Mouse (Mus musculus): ENCODE measurements around the gene Dennd2a. TPM values are rescaled to one million over a fixed set of nuclear protein-coding genes. Genes with fewer than 3 reads are reported as not detected.

Dennd2a gene
- polyA plus RNA-seq (2014; fragmentation: Nextera tagmentation; extraction: Ambion mirVana): 12.4 and 12.6 TPM in 2 replicates

DNA sequence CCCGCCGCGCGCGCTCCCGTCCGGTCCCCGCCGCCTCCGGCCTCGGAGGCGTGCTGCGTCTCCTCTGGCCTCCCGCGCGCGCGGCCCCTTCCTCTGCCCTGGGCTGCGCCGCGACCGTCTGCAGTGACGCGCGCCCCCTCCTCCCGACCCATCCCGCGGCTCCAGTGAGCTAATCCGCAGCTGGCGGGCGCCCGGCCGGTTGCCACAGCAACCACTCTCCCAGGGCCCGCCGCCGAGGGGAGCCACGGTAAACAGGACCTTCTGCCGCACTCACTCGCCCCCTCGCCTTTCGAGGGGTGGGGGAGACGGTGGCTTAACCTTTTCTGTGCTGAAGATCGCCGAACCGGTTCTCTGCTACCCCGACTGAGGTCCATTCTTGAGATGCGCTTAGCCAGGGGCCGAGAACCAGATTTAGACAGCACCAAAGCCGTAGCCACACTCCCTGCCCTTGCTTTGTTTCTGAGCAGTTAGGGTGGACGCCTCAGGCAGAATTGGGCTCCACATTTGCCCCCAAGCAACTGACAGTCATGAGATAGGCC, at the start of gene Dennd2a:
Gene Dennd2a (minus strand): TSS at position 145 of the 539 bp plus-strand sequence.
- Histone ChIP-seq H3K4me1 (replicated peaks; ENCODE audit: control insufficient read depth, insufficient read depth, low read length) (peaks cover 8% of the 10 kb centered on the region), H3K4me2 (peak within 1 kb of the TSS; percentile 68), H3K9me3 (ENCODE audit: control insufficient read depth, low read length) (no peaks in the 10 kb centered on the region), H3K9ac (ENCODE audit: low read depth, low read length) (peak within 1 kb of the TSS; percentile 78), H3K27me3 (replicated peaks; ENCODE audit: control insufficient read depth, insufficient read depth, low read length) (peaks cover 31% of the 10 kb centered on the region), H3K36me3 (ENCODE audit: control insufficient read depth, insufficient read depth, low read length) (no peaks in the 10 kb centered on the region; the same call in 1 of the 2 replicates), H3K27ac (ENCODE audit: low read depth, low read length) (peak within 1 kb of the TSS; percentile 75), H3K4me3 (ENCODE audit: low read depth, low read length) (peak within 1 kb of the TSS; percentile 68)
- 1% methylated on average over 45 of the region's 50 CpGs for WGBS
- ATAC-seq (replicated peaks; ENCODE audit: low FRiP score) (peak; percentile 66), DNase-seq (ENCODE audit: low spot score) (peak; percentile 78)

DNA sequence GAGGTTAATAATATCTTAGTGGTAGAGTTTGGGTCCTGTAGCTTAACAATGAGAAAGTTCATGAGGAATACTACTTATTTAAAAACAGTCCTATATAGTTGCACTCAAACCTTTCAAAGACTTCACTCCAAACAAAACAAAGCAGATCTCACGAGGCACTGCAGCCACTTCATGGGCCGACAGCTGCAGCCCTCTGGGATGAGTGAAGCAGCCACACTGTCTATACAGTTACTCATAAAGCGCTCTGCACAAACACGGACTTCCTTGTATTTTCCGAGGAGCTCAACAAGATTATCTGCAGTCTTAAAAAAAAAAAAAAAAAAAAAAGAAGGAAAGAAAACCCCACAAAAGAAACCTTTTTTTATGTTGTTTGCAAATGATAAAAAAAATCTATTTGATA, 49.7 kb upstream of the Dennd2a start:
- no peak for ATAC-seq (replicated peaks; ENCODE audit: low FRiP score)
- H3K27ac ChIP-seq (ENCODE audit: low read depth, low read length): no peak overlapping the region
- H3K9me3 ChIP-seq (ENCODE audit: control insufficient read depth, low read length): no peaks in the 10 kb centered on the region
- no peak overlapping the region for H3K4me3 ChIP-seq (ENCODE audit: low read depth, low read length)
- H3K9ac ChIP-seq (ENCODE audit: low read depth, low read length): no peak overlapping the region
- 78% methylated on average over 5 of the region's 5 CpGs for WGBS
- H3K27me3 ChIP-seq (replicated peaks; ENCODE audit: control insufficient read depth, insufficient read depth, low read length): no peaks in the 10 kb centered on the region
- no peaks in the 10 kb centered on the region for H3K36me3 ChIP-seq (ENCODE audit: control insufficient read depth, insufficient read depth, low read length)
- no peak overlapping the region for H3K4me2 ChIP-seq
- H3K4me1 ChIP-seq (replicated peaks; ENCODE audit: control insufficient read depth, insufficient read depth, low read length): no peaks in the 10 kb centered on the region
- DNase-seq (ENCODE audit: low spot score): no peak

GRCm38 (mm10) chr6:39606862-39607261, 49.2 kb upstream of the Dennd2a start:
- Histone ChIP-seq H3K36me3 (ENCODE audit: control insufficient read depth, insufficient read depth, low read length) (no peaks in the 10 kb centered on the region), H3K9me3 (ENCODE audit: control insufficient read depth, low read length) (no peaks in the 10 kb centered on the region), H3K4me3 (ENCODE audit: low read depth, low read length) (no peak overlapping the region), H3K4me1 (replicated peaks; ENCODE audit: control insufficient read depth, insufficient read depth, low read length) (no peaks in the 10 kb centered on the region), H3K27me3 (replicated peaks; ENCODE audit: control insufficient read depth, insufficient read depth, low read length) (no peaks in the 10 kb centered on the region), H3K27ac (ENCODE audit: low read depth, low read length) (no peak overlapping the region), H3K9ac (ENCODE audit: low read depth, low read length) (no peak overlapping the region), H3K4me2 (no peak overlapping the region)
- no peak for ATAC-seq (replicated peaks; ENCODE audit: low FRiP score)
- no peak for DNase-seq (ENCODE audit: low spot score)
- WGBS: 56% methylated on average over 3 of the region's 3 CpGs

- no peak for ATAC-seq (replicated peaks; ENCODE audit: low FRiP score)
- 77% methylated on average over 6 of the region's 6 CpGs for WGBS
- Histone ChIP-seq H3K9ac (ENCODE audit: low read depth, low read length) (no peak overlapping the region), H3K27me3 (replicated peaks; ENCODE audit: control insufficient read depth, insufficient read depth, low read length) (no peaks in the 10 kb centered on the region), H3K9me3 (ENCODE audit: control insufficient read depth, low read length) (no peaks in the 10 kb centered on the region), H3K4me1 (replicated peaks; ENCODE audit: control insufficient read depth, insufficient read depth, low read length) (no peaks in the 10 kb centered on the region), H3K4me3 (ENCODE audit: low read depth, low read length) (no peak overlapping the region), H3K27ac (ENCODE audit: low read depth, low read length) (no peak overlapping the region), H3K4me2 (no peak overlapping the region), H3K36me3 (ENCODE audit: control insufficient read depth, insufficient read depth, low read length) (no peaks in the 10 kb centered on the region)
- DNase-seq (ENCODE audit: low spot score): no peak
Observed at GRCm38 (mm10) chr6:39606056-39606455, 48.4 kb upstream of the Dennd2a start.

DNA sequence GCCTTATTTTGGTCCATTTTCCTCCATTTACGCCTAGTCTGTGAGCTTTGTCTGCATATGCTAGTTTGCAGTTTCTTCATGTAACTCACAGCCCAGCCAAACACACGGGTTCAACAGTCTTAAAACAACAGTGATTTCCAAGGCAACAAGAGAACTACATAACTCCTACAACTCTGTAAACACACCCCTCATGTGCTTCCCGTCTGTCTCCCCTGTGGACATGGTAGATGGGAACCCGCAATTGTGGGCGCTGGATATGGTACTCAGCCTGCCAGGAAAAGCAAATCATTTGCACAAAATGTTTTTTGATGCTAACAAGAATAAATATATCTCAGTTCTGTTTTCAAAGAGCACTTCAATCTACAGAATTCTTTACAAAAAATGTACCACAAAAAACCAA, 46.9 kb upstream of the Dennd2a start:
- H3K9ac ChIP-seq (ENCODE audit: low read depth, low read length): no peak overlapping the region
- WGBS: 85% methylated on average over 5 of the region's 5 CpGs

GRCm38 (mm10) chr6:39601828-39602227, 44.2 kb upstream of the Dennd2a start:
- peaks cover 22% of the 10 kb centered on the region for H3K36me3 ChIP-seq (ENCODE audit: control insufficient read depth, insufficient read depth, low read length)
- no peak for ATAC-seq (replicated peaks; ENCODE audit: low FRiP score)
- H3K27ac ChIP-seq (ENCODE audit: low read depth, low read length): no peak overlapping the region
- H3K9ac ChIP-seq (ENCODE audit: low read depth, low read length): no peak overlapping the region
- no peak for DNase-seq (ENCODE audit: low spot score)
- no peak overlapping the region for H3K4me2 ChIP-seq
- H3K4me1 ChIP-seq (replicated peaks; ENCODE audit: control insufficient read depth, insufficient read depth, low read length): no peaks in the 10 kb centered on the region
- no peaks in the 10 kb centered on the region for H3K27me3 ChIP-seq (replicated peaks; ENCODE audit: control insufficient read depth, insufficient read depth, low read length)
- no peak overlapping the region for H3K4me3 ChIP-seq (ENCODE audit: low read depth, low read length)
- H3K9me3 ChIP-seq (ENCODE audit: control insufficient read depth, low read length): no peaks in the 10 kb centered on the region
- 83% methylated on average over 3 of the region's 3 CpGs for WGBS

More for the DNA sequence above, 46.9 kb upstream of the Dennd2a start:
- H3K27ac ChIP-seq (ENCODE audit: low read depth, low read length): no peak overlapping the region
- peaks cover 12% of the 10 kb centered on the region for H3K36me3 ChIP-seq (ENCODE audit: control insufficient read depth, insufficient read depth, low read length)
- no peaks in the 10 kb centered on the region for H3K4me1 ChIP-seq (replicated peaks; ENCODE audit: control insufficient read depth, insufficient read depth, low read length)
- no peaks in the 10 kb centered on the region for H3K27me3 ChIP-seq (replicated peaks; ENCODE audit: control insufficient read depth, insufficient read depth, low read length)
- H3K4me3 ChIP-seq (ENCODE audit: low read depth, low read length): no peak overlapping the region
- ATAC-seq (replicated peaks; ENCODE audit: low FRiP score) (no peak), DNase-seq (ENCODE audit: low spot score) (no peak)
- H3K9me3 ChIP-seq (ENCODE audit: control insufficient read depth, low read length): no peaks in the 10 kb centered on the region
- no peak overlapping the region for H3K4me2 ChIP-seq

GRCm38 (mm10) chr6:39600851-39601250, 43.2 kb upstream of the Dennd2a start:
- H3K9ac ChIP-seq (ENCODE audit: low read depth, low read length): no peak overlapping the region
- WGBS: 93% methylated on average over 3 of the region's 3 CpGs
- no peak overlapping the region for H3K4me2 ChIP-seq
- H3K4me3 ChIP-seq (ENCODE audit: low read depth, low read length): no peak overlapping the region
- DNase-seq (ENCODE audit: low spot score) (no peak), ATAC-seq (replicated peaks; ENCODE audit: low FRiP score) (no peak)
- no peaks in the 10 kb centered on the region for H3K9me3 ChIP-seq (ENCODE audit: control insufficient read depth, low read length)
- H3K27ac ChIP-seq (ENCODE audit: low read depth, low read length): no peak overlapping the region
- H3K36me3 ChIP-seq (ENCODE audit: control insufficient read depth, insufficient read depth, low read length): peaks cover 26% of the 10 kb centered on the region
- no peaks in the 10 kb centered on the region for H3K27me3 ChIP-seq (replicated peaks; ENCODE audit: control insufficient read depth, insufficient read depth, low read length)
- no peaks in the 10 kb centered on the region for H3K4me1 ChIP-seq (replicated peaks; ENCODE audit: control insufficient read depth, insufficient read depth, low read length)

GRCm38 (mm10) chr6:39592401-39593214, 34.9 kb upstream of the Dennd2a start, which contains the start of gene Ndufb2:
Gene Ndufb2, plus strand, starts transcription at chr6:39592574.
- peaks cover 9% of the 10 kb centered on the region for H3K36me3 ChIP-seq (ENCODE audit: control insufficient read depth, insufficient read depth, low read length)
- WGBS: under 1% methylated on average over 56 of the region's 56 CpGs
- ATAC-seq (replicated peaks; ENCODE audit: low FRiP score): peak; percentile 98

More at GRCm38 (mm10) chr6:39592401-39593214, 34.9 kb upstream of the Dennd2a start, which contains the start of gene Ndufb2:
- Histone ChIP-seq H3K4me3 (ENCODE audit: low read depth, low read length) (peak within 1 kb of the TSS; percentile 70), H3K4me2 (peak within 1 kb of the TSS; percentile 69), H3K27ac (ENCODE audit: low read depth, low read length) (0 out of 2 replicates have a peak within 1 kb of the TSS, but pooled peaks have one; percentile 20), H3K4me1 (replicated peaks; ENCODE audit: control insufficient read depth, insufficient read depth, low read length) (0 out of 2 replicates have a peak, but pooled peaks cover 4% of the 10 kb centered on the region), H3K9ac (ENCODE audit: low read depth, low read length) (peak within 1 kb of the TSS; percentile 81), H3K9me3 (ENCODE audit: control insufficient read depth, low read length) (no peaks in the 10 kb centered on the region), H3K27me3 (replicated peaks; ENCODE audit: control insufficient read depth, insufficient read depth, low read length) (no peaks in the 10 kb centered on the region)
- DNase-seq (ENCODE audit: low spot score): peak; percentile 99
